Mouse (Mus musculus): ENCODE results near the gene Cbx4. TPM values are rescaled to one million over a fixed set of nuclear protein-coding genes. Genes with fewer than 3 reads are reported as not detected.

Gene Cbx4
- polyA plus RNA-seq (2015; fragmentation: Nextera tagmentation; extraction: Ambion mirVana), result 10.1 and 11.0 TPM in 2 replicates

GRCm38 (mm10) chr11:119086144-119086971 is at the start of gene Cbx4:
Cbx4 (minus strand) TSS chr11:119086221.

DNA sequence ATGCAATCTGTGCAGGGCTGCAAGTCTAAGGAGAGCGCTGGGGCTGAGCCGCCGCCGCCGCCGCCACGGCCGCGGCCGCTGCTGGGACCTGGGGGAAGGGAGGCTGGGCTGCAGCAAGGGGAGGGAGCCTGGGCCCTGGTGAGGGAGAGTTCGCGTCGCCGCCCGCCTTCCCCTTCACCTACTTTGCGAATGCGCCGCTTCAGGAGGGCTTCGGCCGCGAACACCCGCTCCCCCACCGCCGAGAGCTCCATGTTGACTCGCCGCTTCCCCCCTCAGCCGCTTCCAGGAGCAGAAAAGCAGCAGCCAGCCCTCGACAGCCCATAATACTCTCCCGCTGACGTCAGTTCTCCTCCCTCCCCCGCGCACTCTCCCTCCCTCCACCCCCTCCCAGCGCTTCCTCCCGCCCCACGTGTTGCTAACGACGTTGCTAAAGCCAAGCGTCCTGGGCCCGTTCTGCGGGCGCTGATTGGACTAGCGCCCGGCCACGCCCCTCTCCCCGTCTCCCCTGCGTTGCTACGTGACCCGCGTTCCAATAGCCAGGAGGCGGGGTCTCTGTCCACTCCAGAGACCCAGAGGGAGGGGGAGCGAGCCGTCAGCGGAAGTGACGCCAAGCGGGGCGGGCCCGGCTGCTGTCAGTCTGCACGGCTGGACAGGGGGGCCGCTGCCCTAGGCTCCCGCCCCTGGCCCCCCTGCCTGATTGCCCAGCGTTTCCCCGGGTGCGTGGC is 45.3 kb downstream of the Cbx4 start, which contains the start of gene Cbx8:
Gene Cbx8, minus strand, starts transcription at position 370 of the 725 bp plus-strand sequence.

Other genes starting within 250 kb of the Cbx4 start
- 44.8 and 48.3 TPM in 2 replicates for gene Rbfox3, start 174.6 kb downstream of the Cbx4 start, polyA plus RNA-seq (2015; fragmentation: Nextera tagmentation; extraction: Ambion mirVana)
- gene Enpp7, start 98.0 kb downstream of the Cbx4 start, polyA plus RNA-seq (2015; fragmentation: Nextera tagmentation; extraction: Ambion mirVana), result not detected in 2 replicates
- gene Cbx2, start 63.3 kb downstream of the Cbx4 start, polyA plus RNA-seq (2015; fragmentation: Nextera tagmentation; extraction: Ambion mirVana), result 3.8 and 4.2 TPM in 2 replicates
- gene Cbx8, start 45.3 kb downstream of the Cbx4 start, polyA plus RNA-seq (2015; fragmentation: Nextera tagmentation; extraction: Ambion mirVana), result 5.7 and 6.7 TPM in 2 replicates
- gene Tbc1d16, start 142.3 kb upstream of the Cbx4 start, polyA plus RNA-seq (2015; fragmentation: Nextera tagmentation; extraction: Ambion mirVana), result 4.2 and 5.2 TPM in 2 replicates
- 0.54 and 0.83 TPM in 2 replicates for gene Ccdc40, start 142.4 kb upstream of the Cbx4 start, polyA plus RNA-seq (2015; fragmentation: Nextera tagmentation; extraction: Ambion mirVana)
- 42.0 and 43.3 TPM in 2 replicates for gene Gaa, start 181.7 kb upstream of the Cbx4 start, polyA plus RNA-seq (2015; fragmentation: Nextera tagmentation; extraction: Ambion mirVana)
- gene Eif4a3, start 213.9 kb upstream of the Cbx4 start, polyA plus RNA-seq (2015; fragmentation: Nextera tagmentation; extraction: Ambion mirVana), result 165 TPM in 2 replicates
- 1.6 and 2.3 TPM in 2 replicates for gene Card14, start 221.5 kb upstream of the Cbx4 start, polyA plus RNA-seq (2015; fragmentation: Nextera tagmentation; extraction: Ambion mirVana)